Mouse (Mus musculus): ENCODE data around the gene Fgg. TPM values are rescaled to one million over a fixed set of nuclear protein-coding genes. Genes with fewer than 3 reads are reported as not detected.

The Fgg gene
- polyA plus RNA-seq, 1 experiment from 2014 or later: 31.3 TPM

DNA sequence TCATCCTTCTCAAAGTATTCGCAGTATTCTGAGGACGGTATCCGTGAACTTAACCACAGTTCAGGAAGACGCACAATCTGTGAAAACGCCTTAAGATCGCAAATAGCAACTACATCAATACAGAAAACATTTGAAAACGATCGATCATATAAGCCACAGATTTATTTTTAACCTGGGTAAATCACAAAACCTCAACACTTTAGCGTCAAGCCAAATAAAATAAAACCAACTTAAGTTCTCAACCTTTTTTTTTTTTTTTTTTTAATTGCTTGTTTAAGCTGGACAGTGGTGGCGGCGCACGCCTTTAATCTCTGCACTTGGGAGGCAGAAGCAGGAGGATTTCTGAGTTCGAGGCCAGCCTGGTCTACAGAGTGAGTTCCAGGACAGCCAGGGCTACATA lies 47.2 kb downstream of the Fgg start:
- Histone ChIP-seq H3K9me3 (replicated peaks; ENCODE audit: control insufficient read depth, low read length) (no peaks in the 10 kb centered on the region), H3K27me3 (ENCODE audit: control insufficient read depth, insufficient read depth, low read length) (no peaks in the 10 kb centered on the region), H3K27ac (ENCODE audit: low read length) (no peak overlapping the region), H3K9ac (ENCODE audit: low read length) (peak overlapping the region; percentile 62), H3K4me3 (replicated peaks; ENCODE audit: low read length) (peak overlapping the region; percentile 94), H3K4me2 (ENCODE audit: low read depth, low read length) (peak overlapping the region; percentile 51), H3K4me1 (ENCODE audit: control insufficient read depth, insufficient read depth, low read length) (peaks cover 6% of the 10 kb centered on the region), H3K36me3 (ENCODE audit: control insufficient read depth, insufficient read depth, low read length) (peaks cover 13% of the 10 kb centered on the region)
- WGBS: 35% methylated on average over 13 of the region's 13 CpGs
- no peak for ATAC-seq (ENCODE audit: insufficient read depth, low FRiP score)

DNA sequence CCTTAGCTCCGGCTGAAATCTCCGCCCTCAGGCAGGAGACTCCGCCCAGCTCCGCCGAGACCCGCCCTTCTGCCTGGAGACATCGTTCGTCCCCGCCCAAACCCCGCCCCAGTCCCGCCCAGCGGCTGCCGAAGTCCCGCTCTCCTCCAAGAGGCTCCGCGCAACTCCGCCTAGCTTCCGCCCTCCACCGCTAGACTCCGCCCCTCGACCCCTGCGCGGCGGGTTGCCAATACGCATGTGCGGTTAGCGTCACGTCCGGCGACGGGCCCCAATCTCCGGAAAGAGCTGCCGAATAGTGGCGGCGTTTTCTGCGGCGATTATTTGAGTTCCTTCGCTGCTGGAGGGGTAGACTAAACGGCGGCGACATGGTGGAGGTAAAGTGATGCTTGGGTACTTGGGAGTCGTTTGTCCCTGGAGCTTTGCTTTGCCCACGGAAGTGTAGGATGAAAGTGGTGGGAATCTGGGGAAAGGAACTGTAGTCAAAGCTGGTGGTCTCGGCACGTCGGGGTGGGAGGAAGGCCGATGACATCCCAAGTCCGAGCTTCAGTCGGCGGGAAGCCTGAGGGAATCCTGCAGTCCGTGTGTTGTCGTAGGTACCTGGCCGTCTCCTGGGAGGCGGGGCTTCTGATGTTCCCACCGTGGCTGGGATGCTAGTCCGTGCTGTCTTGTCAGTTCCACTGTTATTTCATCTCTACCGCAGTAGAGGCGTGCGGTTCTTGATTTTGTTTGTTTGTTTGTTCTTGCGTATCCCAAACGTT lies 47.9 kb downstream of the Fgg start, which contains the start of gene Plrg1:
Gene Plrg1, plus strand, starts transcription at position 242 of the 758 bp plus-strand sequence.
- WGBS: under 1% methylated on average over 61 of the region's 61 CpGs
- peaks cover 6% of the 10 kb centered on the region for H3K4me1 ChIP-seq (ENCODE audit: control insufficient read depth, insufficient read depth, low read length)
- peak within 1 kb of the TSS; percentile 79 for H3K27ac ChIP-seq (ENCODE audit: low read length)
- H3K9me3 ChIP-seq (replicated peaks; ENCODE audit: control insufficient read depth, low read length): no peaks in the 10 kb centered on the region
- peak; percentile 100 for ATAC-seq (ENCODE audit: insufficient read depth, low FRiP score)
- H3K4me3 ChIP-seq (replicated peaks; ENCODE audit: low read length): peak within 1 kb of the TSS; percentile 94
- peaks cover 13% of the 10 kb centered on the region for H3K36me3 ChIP-seq (ENCODE audit: control insufficient read depth, insufficient read depth, low read length)
- H3K9ac ChIP-seq (ENCODE audit: low read length): peak within 1 kb of the TSS; percentile 86
- no peaks in the 10 kb centered on the region for H3K27me3 ChIP-seq (ENCODE audit: control insufficient read depth, insufficient read depth, low read length)
- peak within 1 kb of the TSS; percentile 89 for H3K4me2 ChIP-seq (ENCODE audit: low read depth, low read length)

DNA sequence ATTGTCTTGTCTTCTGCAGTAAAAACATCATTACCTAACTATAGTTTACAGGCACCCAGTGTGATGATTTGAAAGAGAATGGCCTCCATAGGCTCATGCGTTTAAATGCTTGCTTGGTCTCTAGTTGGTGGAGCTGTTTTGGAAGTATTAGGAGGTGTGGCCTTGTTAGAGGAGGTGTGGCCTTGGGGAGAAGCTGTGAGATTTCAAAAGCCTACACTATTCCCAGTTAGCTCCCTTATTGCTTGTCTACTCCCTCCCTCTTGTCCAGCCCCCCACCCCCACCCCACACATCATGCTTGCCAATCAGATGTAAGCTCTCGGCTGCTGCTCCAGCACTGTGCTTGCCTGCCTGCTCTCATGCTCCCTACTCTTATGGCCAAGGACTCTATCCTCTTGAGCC lies 49.5 kb downstream of the Fgg start:
- Histone ChIP-seq H3K27ac (ENCODE audit: low read length) (no peak overlapping the region), H3K9me3 (replicated peaks; ENCODE audit: control insufficient read depth, low read length) (no peaks in the 10 kb centered on the region), H3K4me2 (ENCODE audit: low read depth, low read length) (no peak overlapping the region), H3K27me3 (ENCODE audit: control insufficient read depth, insufficient read depth, low read length) (no peaks in the 10 kb centered on the region), H3K36me3 (ENCODE audit: control insufficient read depth, insufficient read depth, low read length) (peaks cover 25% of the 10 kb centered on the region), H3K4me1 (ENCODE audit: control insufficient read depth, insufficient read depth, low read length) (peaks cover 6% of the 10 kb centered on the region), H3K9ac (ENCODE audit: low read length) (no peak overlapping the region), H3K4me3 (replicated peaks; ENCODE audit: low read length) (no peak overlapping the region)
- ATAC-seq (ENCODE audit: insufficient read depth, low FRiP score): no peak
- WGBS: 90% methylated on average over 2 of the region's 2 CpGs

Other genes starting within 250 kb of the Fgg start
- 3.5 and 5.2 TPM in 2 replicates for gene Rbm46, start 131.2 kb upstream of the Fgg start, polyA plus RNA-seq (2015; fragmentation: Nextera tagmentation; extraction: Ambion mirVana)
- gene Lrat, start 103.8 kb upstream of the Fgg start, polyA plus RNA-seq (2015; fragmentation: Nextera tagmentation; extraction: Ambion mirVana): 3.1 and 3.3 TPM in 2 replicates
- 28.7 and 36.9 TPM in 2 replicates for gene Fga, start 18.4 kb downstream of the Fgg start, polyA plus RNA-seq (2015; fragmentation: Nextera tagmentation; extraction: Ambion mirVana)
- 16.8 and 21.8 TPM in 2 replicates for gene Fgb, start 42.1 kb downstream of the Fgg start, polyA plus RNA-seq (2015; fragmentation: Nextera tagmentation; extraction: Ambion mirVana)
- 80.9 and 83.7 TPM in 2 replicates for gene Plrg1, start 47.8 kb downstream of the Fgg start, polyA plus RNA-seq (2015; fragmentation: Nextera tagmentation; extraction: Ambion mirVana)
- 0.45 and 0.62 TPM in 2 replicates for gene Dchs2, start 120.2 kb downstream of the Fgg start, polyA plus RNA-seq (2015; fragmentation: Nextera tagmentation; extraction: Ambion mirVana)

All from stomach, embryonic 16.5 days (tissue).